Mouse (Mus musculus) cortical plate, adult 2 months (tissue): Measurements from ENCODE around the gene Casc4.

ENCODE experiments used
- CTCF ChIP-seq: fragments of 200-500 bp; IDR thresholded peaks from 2 replicates; pipeline ENCODE4 v1.5.1; 2011; ENCODE audit warnings: mild to moderate bottlenecking, control low read depth, low read length; ENCODE audit not compliant: insufficient read depth; ENCODE audit errors: extremely low read depth
- POLR2A ChIP-seq: fragments of 200-500 bp; IDR thresholded peaks from 2 replicates; pipeline ENCODE4 v1.6.1; 2011; ENCODE audit warnings: mild to moderate bottlenecking, low read length, control low read depth; ENCODE audit not compliant: insufficient read depth; ENCODE audit errors: extremely low read depth

GRCm38 (mm10) chr2:121909975-121910374 lies 43.2 kb downstream of the Casc4 start:
- TF ChIP-seq POLR2A: no peak
- TF ChIP-seq CTCF: no peak
